Comparison of ENCODE assay signal across 8 mouse cellular contexts in the genomic region with DNA sequence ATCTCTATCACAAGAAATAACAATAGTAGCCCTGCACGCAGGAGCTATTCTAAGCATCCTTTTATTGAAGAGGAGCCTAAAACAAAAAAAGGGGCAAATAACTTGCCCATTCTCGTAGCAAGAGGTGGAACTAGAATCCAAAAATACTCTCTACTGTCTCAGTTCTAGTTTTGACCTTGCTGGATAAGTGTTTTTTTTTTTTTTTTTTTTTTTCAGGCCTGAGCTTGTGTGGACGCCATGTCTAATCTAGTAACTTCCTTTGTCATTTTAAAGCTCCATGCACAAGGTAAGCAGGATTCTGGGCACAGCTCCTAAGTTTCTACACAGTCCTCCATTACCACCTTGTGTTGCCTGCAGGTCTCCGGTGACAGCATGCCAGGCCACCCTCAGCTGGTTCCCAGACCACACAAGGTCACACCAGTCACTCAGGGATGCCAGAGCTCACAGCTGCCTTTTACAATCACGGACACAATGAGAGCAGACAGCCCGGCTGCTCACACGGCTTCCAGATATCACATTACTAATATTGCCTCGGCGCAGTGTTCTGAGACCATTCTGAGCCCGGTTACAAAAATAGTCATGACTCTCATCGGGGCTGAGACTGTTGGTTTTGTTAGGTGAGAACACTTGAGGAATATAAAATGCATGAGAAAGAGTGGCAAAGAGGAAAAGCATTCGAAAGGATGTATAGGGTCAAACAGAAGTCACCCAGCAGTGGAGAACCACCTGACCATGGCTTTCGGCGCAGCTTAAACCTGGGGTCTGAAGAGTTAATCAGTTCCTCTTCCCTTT.
DNase-seq lines count a peak whose midpoint lies in the region; TF ChIP-seq lines count a peak whose summit lies in the region.

No protein-coding gene starts in this region.

- peaks cover 6% of the 10 kb centered on the region; the same call in 1 of the 2 replicates for H3K4me1 ChIP-seq in lung, adult 2 months (ENCODE audit: control insufficient read depth, insufficient read depth, low read length)

- peak; percentile 10 for DNase-seq in lung, adult 2 months
- DNase-seq in lung, postnatal 14 days = no peak
- DNase-seq in embryo, embryonic 9.5 days (ENCODE audit: extremely low spot score) = peak; percentile 49
- DNase-seq in heart, adult 8-10 months (ENCODE audit: low spot score) = peak; percentile 59
- peak; percentile 18 for DNase-seq in kidney, adult 18-20 months
- DNase-seq in lung, postnatal 36 days = peak; percentile 9
- DNase-seq in layer of hippocampus, adult 18-20 months (ENCODE audit: low spot score in 2 of 2) = no peak
- no peak for DNase-seq in right cerebral cortex, postnatal 10 days (ENCODE audit: low spot score in 2 of 2)

- 28% methylated on average over 14 of the region's 14 CpGs for WGBS in lung, adult 2 months

- no peak for TF ChIP-seq CTCF in lung, adult 2 months (IDR thresholded peaks at IDR 0.05; ENCODE audit: insufficient read depth, low read length)

- H3K4me3 ChIP-seq in lung, adult 2 months (replicated peaks; ENCODE audit: extremely low read depth, low read depth, low read length) = peak overlapping the region; percentile 60

- TF ChIP-seq POLR2A in lung, adult 2 months (IDR thresholded peaks at IDR 0.05; ENCODE audit: borderline replicate concordance, extremely low read depth, low read depth, low read length) = no peak

Comparison
In these comparisons a context has a peak if more than half of its experiments do, and no peak if none do; other contexts are left out.
1. DNase-seq: peak in lung, adult 2 months (single experiment), embryo, embryonic 9.5 days (single experiment), heart, adult 8-10 months (single experiment), kidney, adult 18-20 months (single experiment) and lung, postnatal 36 days (single experiment); none in lung, postnatal 14 days (single experiment), layer of hippocampus, adult 18-20 months (0 of 2) and right cerebral cortex, postnatal 10 days (0 of 2).